Mouse (Mus musculus) gastrocnemius, postnatal 14 days (tissue): ENCODE measurements around the gene Scgb1b3. TPM values are rescaled to one million over a fixed set of nuclear protein-coding genes. Genes with fewer than 3 reads are reported as not detected.

ENCODE experiments used
- DNase-seq: peaks from one replicate; pipeline ENCODE4 v3.0.0; 2021; ENCODE audit warnings: mixed read lengths
- intact Hi-C: fragments of 180-260 bp; cut with DNase I; formaldehyde crosslinking; loops from one replicate; pipeline ENCODE4 v1.15.1; 2025; ENCODE audit warnings: low total_unique reads
- long read RNA-seq, 2 experiments: library from polyadenylated mRNA; stranded (forward); transcript quantifications; one replicate each; pipeline ENCODE4 v2.0.0; 2021
- total RNA-seq, 2 experiments: library from RNA; stranded (reverse); gene quantifications; 2 replicates each; pipeline ENCODE4 v1.2.3; 2021

The Scgb1b3 gene
- not detected for total RNA-seq
- long read RNA-seq, experiment 1, result 0 reads
- long read RNA-seq, experiment 2, result 0 reads

- DNase-seq, result no peak
- intact Hi-C loops, result no loop called here
Measured at GRCm38 (mm10) chr7:31375292-31375691, at the start of gene Scgb1b3. Gene Scgb1b3 (plus strand): TSS chr7:31375592.

- intact Hi-C loops, result no loop called here
- no peak for DNase-seq
Measured at GRCm38 (mm10) chr7:31362022-31362560, 13.3 kb upstream of the Scgb1b3 start, which contains the start of gene Scgb2b3. Gene Scgb2b3 (minus strand): TSS chr7:31362072.

Other genes with a start within 250 kb of the Scgb1b3 start
- 100 to 1,000 TPM; 443 to 446 TPM for gene Scn1b, start 248.6 kb upstream of the Scgb1b3 start, total RNA-seq
- gene Gramd1a, start 219.7 kb upstream of the Scgb1b3 start, total RNA-seq, result 10 to 100 TPM; 23.9 to 36.8 TPM
- not detected for gene Scgb2b2, start 85.1 kb upstream of the Scgb1b3 start, total RNA-seq
- gene Scgb1b2, start 83.8 kb upstream of the Scgb1b3 start, total RNA-seq, result not detected
- gene Scgb2b3, start 13.5 kb upstream of the Scgb1b3 start, total RNA-seq, result not detected